Mouse (Mus musculus): ENCODE measurements around the gene Tbxas1. TPM values are rescaled to one million over a fixed set of nuclear protein-coding genes. Genes with fewer than 3 reads are reported as not detected.

Gene Tbxas1
- total and polyA plus RNA-seq, 3 experiments = not detected

DNA sequence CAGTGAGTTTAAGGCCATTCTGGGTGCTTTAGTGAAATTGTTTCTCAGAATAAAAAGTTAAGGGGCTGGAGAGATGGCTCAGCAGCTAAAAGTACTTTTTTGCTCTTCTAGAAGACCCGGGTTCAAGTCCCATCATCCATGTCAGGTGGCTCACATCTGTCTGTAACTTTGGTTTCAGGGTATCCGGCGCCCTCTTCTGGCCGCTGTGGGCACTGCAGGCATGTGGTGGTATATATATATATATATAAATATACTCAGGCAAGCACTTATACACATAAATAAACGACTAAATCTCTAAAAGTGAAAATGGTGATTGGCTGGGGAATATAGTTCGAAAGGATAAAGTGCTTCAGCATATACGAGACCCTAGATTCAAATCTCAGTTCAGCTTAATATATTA lies 143.6 kb downstream of the Tbxas1 start:
- H3K4me2 ChIP-seq (ENCODE audit: insufficient read depth, low read depth, poor library complexity, severe bottlenecking) = no peak overlapping the region
- no peak for DNase-seq (ENCODE audit: extremely low read depth)

DNA sequence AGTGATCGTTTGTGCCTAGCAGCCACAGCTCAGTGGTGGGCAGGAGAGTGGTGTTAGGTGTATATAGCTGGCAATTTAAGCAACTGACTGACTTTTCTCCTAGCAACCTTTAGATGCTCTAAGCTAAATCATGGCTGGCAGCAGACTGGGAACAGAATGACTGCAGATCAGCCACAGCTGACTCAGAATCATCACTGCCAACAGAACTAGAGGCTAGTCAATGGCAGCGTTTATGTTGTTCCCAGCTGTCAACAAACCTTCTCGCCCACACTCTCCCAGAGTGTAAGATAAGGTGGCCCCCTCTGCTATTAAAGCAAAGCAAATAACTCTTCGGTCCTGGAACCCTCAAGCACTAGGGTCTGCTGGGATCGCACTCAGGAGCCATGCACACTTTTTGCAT lies 144.0 kb downstream of the Tbxas1 start:
- H3K36me3 ChIP-seq (replicated peaks in 1 of 2; ENCODE audit: control insufficient read depth in 1 of 2, insufficient read depth in 1 of 2, low read length in 1 of 2) = no peaks in the 10 kb centered on the region
- no peaks in the 10 kb centered on the region for H3K27me3 ChIP-seq (replicated peaks)
- H3K4me3 ChIP-seq (replicated peaks in 1 of 3; ENCODE audit: low read depth in 2 of 3, low read length in 2 of 3, poor library complexity in 1 of 3) = no peak overlapping the region
- dilution Hi-C loops (cut with MboI; ENCODE audit: extremely low pct_ligation_motif_present, extremely low pct_unique_long_range_greater_than_20kb, low sequenced_read_pairs) = no loop called here
- no peaks in the 10 kb centered on the region for H3K9me3 ChIP-seq (replicated peaks; ENCODE audit: low read length)
- no peak overlapping the region for H3K4me2 ChIP-seq (ENCODE audit: insufficient read depth, low read depth, poor library complexity, severe bottlenecking)
- no peaks in the 10 kb centered on the region for H3K79me2 ChIP-seq (replicated peaks; ENCODE audit: control insufficient read depth, extremely low read depth, insufficient read depth, poor library complexity, severe bottlenecking)
- in situ Hi-C loops (cut with MboI; ENCODE audit: low pct_ligation_motif_present, low pct_unique_long_range_greater_than_20kb, low sequenced_read_pairs) = no loop called here
- DNase-seq (ENCODE audit: extremely low read depth) = no peak
- no peak overlapping the region for H3K27ac ChIP-seq (ENCODE audit: insufficient read depth, low read depth)
- peaks cover 6 to 30% of the 10 kb centered on the region in 2 experiments for H3K4me1 ChIP-seq (ENCODE audit: control insufficient read depth in 1 of 2, insufficient read depth in 2 of 2)
- no peak overlapping the region for H3K9ac ChIP-seq (ENCODE audit: insufficient read depth, low read depth)
- TF ChIP-seq ZC3H11A (IDR thresholded peaks at IDR 0.05; ENCODE audit: low read depth, low read length) (no peak), ETS1 (conservative IDR thresholded peaks at IDR 0.05; ENCODE audit: low read depth, low read length) (no peak), RCOR1 (conservative IDR thresholded peaks at IDR 0.05; ENCODE audit: low read depth, low read length) (no peak), ZKSCAN1 (IDR thresholded peaks at IDR 0.05; ENCODE audit: borderline replicate concordance, low read depth, low read length) (no peak), NELFE (IDR thresholded peaks at IDR 0.05; ENCODE audit: low read depth, low read length) (no peak), ZNF384 (IDR thresholded peaks at IDR 0.05; ENCODE audit: low read depth, low read length) (no peak), MAX (IDR thresholded peaks at IDR 0.05; ENCODE audit: low read length) (no peak), TCF12 (IDR thresholded peaks at IDR 0.05; ENCODE audit: low read depth, low read length) (no peak), RAD21 (IDR thresholded peaks at IDR 0.05; ENCODE audit: low read depth, low read length) (no peak), TBP (conservative IDR thresholded peaks at IDR 0.05; ENCODE audit: low read depth, low read length) (no peak), SMC3 (IDR thresholded peaks at IDR 0.05; ENCODE audit: low read depth, low read length) (no peak), MXI1 (IDR thresholded peaks at IDR 0.05; ENCODE audit: low read depth, low read length) (no peak), PAX5 (IDR thresholded peaks at IDR 0.05; ENCODE audit: low read length) (no peak), NRF1 (IDR thresholded peaks at IDR 0.05; ENCODE audit: low read depth, low read length) (no peak), MYC (IDR thresholded peaks at IDR 0.05; ENCODE audit: low read depth, low read length) (no peak), GABPA (IDR thresholded peaks at IDR 0.05; ENCODE audit: insufficient replicate concordance, low read depth, low read length) (no peak), SIN3A (IDR thresholded peaks at IDR 0.05; ENCODE audit: low read length) (no peak), KAT2A (IDR thresholded peaks at IDR 0.05; ENCODE audit: insufficient replicate concordance, low read length) (no peak), EP300 (IDR thresholded peaks at IDR 0.05; ENCODE audit: low read length) (no peak)

More for the DNA sequence above, 143.6 kb downstream of the Tbxas1 start:
- in situ Hi-C loops (cut with MboI; ENCODE audit: low pct_ligation_motif_present, low pct_unique_long_range_greater_than_20kb, low sequenced_read_pairs) = no loop called here
- no peaks in the 10 kb centered on the region for H3K36me3 ChIP-seq (replicated peaks in 1 of 2; ENCODE audit: control insufficient read depth in 1 of 2, insufficient read depth in 1 of 2, low read length in 1 of 2)
- no peaks in the 10 kb centered on the region for H3K9me3 ChIP-seq (replicated peaks; ENCODE audit: low read length)
- H3K27me3 ChIP-seq (replicated peaks) = no peaks in the 10 kb centered on the region
- peaks cover 6 to 30% of the 10 kb centered on the region in 2 experiments for H3K4me1 ChIP-seq (ENCODE audit: control insufficient read depth in 1 of 2, insufficient read depth in 2 of 2)
- H3K79me2 ChIP-seq (replicated peaks; ENCODE audit: control insufficient read depth, extremely low read depth, insufficient read depth, poor library complexity, severe bottlenecking) = no peaks in the 10 kb centered on the region
- no peak overlapping the region for H3K9ac ChIP-seq (ENCODE audit: insufficient read depth, low read depth)
- dilution Hi-C loops (cut with MboI; ENCODE audit: extremely low pct_ligation_motif_present, extremely low pct_unique_long_range_greater_than_20kb, low sequenced_read_pairs) = no loop called here
- TF ChIP-seq HCFC1 (IDR thresholded peaks at IDR 0.05; ENCODE audit: low read depth, low read length) = no peak
- no peak for TF ChIP-seq ZNF384 (IDR thresholded peaks at IDR 0.05; ENCODE audit: low read depth, low read length)
- peak; percentile 12 to 49; a peak in 3 of 4 replicates for TF ChIP-seq CTCF (conservative IDR thresholded peaks at IDR 0.05 in 1 of 2, IDR thresholded peaks at IDR 0.05 in 1 of 2; ENCODE audit: low read depth in 2 of 2, low read length in 2 of 2)
- TF ChIP-seq SMC3 (IDR thresholded peaks at IDR 0.05; ENCODE audit: low read depth, low read length) = no peak; the same call in none of the 2 replicates
- TF ChIP-seq MAX (IDR thresholded peaks at IDR 0.05; ENCODE audit: low read length) = no peak
- TF ChIP-seq JUN (IDR thresholded peaks at IDR 0.05; ENCODE audit: insufficient read depth, low read depth, low read length) = no peak
- no peak for TF ChIP-seq USF1 (IDR thresholded peaks at IDR 0.05; ENCODE audit: low read depth, low read length)
- TF ChIP-seq CHD1 (IDR thresholded peaks at IDR 0.05; ENCODE audit: low read depth, low read length) = no peak
- TF ChIP-seq TBP (conservative IDR thresholded peaks at IDR 0.05; ENCODE audit: low read depth, low read length) = no peak
- no peak for TF ChIP-seq ZMIZ1 (IDR thresholded peaks at IDR 0.05; ENCODE audit: low read depth, low read length)
- TF ChIP-seq RAD21 (IDR thresholded peaks at IDR 0.05; ENCODE audit: low read depth, low read length) = peak; percentile 28
- TF ChIP-seq ETS1 (conservative IDR thresholded peaks at IDR 0.05; ENCODE audit: low read depth, low read length) = no peak
- no peak overlapping the region for H3K4me3 ChIP-seq (replicated peaks in 1 of 3; ENCODE audit: low read depth in 2 of 3, low read length in 2 of 3, poor library complexity in 1 of 3)
- H3K27ac ChIP-seq (ENCODE audit: insufficient read depth, low read depth) = no peak overlapping the region

Measured in CH12.LX (cell line).